Mouse (Mus musculus): ENCODE data around the gene Ccdc183.

The Ccdc183 gene

DNA sequence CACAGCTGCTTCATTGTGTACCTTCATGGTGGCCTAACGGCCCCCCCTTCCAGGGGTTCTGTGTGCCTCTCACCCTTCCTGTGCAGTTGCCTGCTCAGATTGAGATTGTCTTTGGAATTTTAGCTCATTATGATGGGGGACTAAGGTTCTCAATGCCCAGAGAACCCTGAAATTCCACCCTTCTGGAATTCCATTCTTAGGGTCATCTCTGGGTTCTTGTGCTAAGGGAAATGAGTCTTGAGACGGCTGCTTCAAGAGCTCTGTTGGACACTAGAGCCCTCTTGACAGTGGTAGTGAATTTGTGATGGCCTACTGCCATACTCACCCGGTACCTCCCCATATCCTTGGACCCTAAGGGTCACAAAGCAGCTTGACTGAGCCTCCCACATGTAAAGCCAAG, at the start of gene Ccdc183:
Gene Ccdc183 (minus strand): TSS at position 101 of the 400 bp plus-strand sequence.
- no peak for DNase-seq (ENCODE audit: low spot score in 2 of 2)

DNA sequence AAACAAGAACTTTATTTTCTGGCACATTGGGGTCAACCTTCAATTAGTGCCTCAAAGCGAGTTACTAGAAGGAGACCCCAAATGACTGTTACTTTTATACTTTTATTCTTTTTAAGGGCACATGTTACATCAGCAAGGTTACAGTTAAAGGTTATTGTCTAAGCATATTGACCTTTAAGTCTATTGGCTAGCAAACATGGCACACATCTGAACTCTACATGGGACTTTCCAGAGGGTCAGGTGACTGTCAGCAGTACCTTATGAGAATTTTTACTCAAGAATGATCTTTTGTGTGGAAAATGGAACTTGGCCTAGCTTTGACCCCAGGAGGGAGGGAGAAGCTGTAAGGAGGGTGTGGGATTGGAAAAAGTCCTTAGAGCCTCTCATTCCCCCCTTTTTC, 49.0 kb upstream of the Ccdc183 start:
- no peak for DNase-seq (ENCODE audit: low spot score in 2 of 2)

DNA sequence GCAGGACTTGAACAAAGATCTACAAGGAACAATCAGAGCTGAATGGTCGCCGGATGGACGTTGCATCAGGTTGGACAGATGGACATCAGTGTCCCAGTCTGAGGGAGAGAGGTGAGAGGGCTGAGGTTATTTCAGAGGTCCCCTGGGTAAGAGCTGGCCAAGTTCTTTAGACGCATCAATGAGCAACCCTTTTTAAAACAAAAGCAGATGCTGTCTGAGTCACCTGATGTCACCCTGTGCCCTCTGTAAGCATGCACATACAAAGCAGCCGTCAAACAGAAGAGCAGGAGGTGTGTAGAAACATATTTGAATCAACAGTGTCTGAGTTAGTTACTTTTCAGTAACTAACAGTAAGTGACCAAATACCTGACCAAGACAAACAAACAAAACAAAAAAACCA, 46.6 kb upstream of the Ccdc183 start:
- DNase-seq (ENCODE audit: low spot score in 2 of 2): no peak

DNA sequence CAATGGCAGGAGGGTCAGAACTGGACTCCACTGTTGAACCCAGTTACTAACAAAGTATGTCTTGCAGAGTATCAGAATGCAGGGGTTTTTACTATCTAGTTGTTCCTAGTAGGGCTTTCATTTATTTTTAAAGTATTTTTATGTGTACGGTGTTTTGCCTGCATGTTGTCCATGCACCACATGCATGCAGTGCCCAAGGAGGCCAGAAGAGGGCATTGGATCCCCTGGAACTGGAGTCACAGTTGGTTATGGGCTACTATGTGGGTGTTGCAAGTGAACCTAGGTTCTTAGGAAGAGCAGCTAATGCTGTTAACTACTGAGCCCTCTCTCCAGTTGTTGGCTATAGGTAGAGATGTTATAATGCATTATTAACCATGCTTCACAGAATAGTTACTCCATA, 46.0 kb upstream of the Ccdc183 start:
- DNase-seq (ENCODE audit: low spot score in 2 of 2): peak; percentile 30 to 71

DNA sequence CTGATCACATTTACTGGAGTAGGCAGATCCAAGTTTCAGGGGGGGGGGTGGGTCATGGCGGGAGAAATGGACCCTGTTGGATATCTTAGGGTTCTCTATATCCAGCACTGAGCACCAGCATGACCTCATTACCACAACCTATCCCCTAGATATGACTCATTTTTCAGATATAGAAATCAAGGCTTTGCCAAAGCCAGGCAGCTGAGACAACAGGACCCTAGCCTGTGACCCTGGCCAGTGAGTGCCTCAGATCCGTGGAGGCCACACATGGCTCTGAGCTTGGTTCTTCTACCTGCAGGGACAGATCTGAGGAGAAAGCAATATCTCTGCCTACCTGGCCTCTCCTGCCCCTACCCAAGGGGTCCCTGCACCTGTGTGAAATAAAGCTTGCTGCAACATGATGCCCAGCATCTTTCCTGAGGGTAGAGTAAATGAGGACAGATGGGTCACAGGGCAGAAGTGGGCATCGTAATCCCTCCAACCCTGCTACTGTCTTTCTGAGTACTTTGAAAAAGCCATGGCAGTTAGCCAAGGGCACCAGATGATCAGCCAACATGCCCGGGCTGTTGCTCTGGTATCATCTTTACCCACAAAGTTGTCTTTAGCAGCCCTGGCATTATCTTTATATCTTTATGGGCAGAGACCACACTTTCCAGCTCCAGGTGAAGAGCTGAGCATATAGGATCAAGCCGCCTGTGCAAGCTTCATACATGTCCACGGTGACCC, 43.9 kb upstream of the Ccdc183 start:
- no peak for DNase-seq (ENCODE audit: low spot score in 2 of 2)

DNA sequence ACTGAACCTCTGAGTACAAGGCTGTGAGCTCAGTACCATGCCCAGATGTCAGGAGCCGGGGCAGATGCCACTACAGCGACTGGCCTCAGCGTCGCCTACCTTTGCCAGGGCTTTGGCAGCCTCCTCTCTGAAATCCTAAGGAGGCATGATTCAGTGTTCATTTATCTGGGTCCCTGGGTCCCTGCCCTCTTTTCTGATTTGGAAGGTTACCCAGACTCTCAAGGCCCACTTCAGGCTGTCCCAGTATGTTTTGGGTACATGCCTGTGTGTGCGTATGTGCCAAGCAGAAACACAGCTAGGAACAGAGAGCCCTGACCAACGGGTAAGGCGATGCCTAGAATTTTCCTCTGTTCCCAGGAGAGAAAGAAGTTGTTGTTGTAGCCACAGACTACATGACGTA, 42.8 kb upstream of the Ccdc183 start:
- DNase-seq (ENCODE audit: low spot score in 2 of 2): no peak

DNA sequence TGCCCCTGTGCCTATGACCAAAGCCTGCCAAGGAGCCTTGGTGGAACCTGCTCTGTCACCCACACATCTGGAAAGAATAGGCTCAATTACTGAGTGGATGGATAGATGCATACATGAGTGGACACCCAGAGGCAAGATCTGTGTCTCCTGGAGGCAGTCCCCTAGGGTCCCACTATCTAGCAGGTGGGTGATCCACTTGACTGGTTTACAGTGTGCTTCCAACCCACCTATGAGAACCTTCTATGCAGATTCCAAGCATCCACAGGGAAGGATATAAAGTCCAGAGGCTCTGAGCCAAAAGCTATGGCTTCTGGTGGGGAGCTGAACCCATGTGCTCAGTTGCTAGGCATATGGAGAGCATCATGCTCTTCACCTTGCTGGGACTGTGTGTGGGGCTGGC, 40.2 kb upstream of the Ccdc183 start, which contains the start of gene Lcn5:
Gene Lcn5 (plus strand): TSS at position 301 of the 400 bp plus-strand sequence.
- no peak for DNase-seq (ENCODE audit: low spot score in 2 of 2)

DNA sequence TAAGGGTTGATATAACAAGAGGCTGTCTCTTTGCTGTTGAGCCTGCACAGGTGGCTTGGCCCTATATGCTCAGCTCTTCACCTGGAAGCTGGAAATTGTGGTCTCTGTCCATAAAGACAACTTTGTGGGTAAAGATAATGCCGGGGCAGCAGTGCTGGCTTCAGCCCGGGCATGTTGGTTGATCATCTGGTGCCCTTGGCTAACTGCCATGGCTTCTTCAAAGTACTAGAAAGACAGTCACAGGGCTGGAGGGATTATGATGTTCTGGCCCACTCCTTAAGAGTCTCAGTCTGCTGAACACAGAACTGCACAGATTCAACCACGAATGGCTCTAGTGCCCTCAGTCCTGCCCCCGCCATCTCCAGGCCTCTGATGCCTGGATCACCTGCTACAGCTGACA, 39.8 kb upstream of the Ccdc183 start:
- DNase-seq (ENCODE audit: low spot score in 2 of 2): no peak

DNA sequence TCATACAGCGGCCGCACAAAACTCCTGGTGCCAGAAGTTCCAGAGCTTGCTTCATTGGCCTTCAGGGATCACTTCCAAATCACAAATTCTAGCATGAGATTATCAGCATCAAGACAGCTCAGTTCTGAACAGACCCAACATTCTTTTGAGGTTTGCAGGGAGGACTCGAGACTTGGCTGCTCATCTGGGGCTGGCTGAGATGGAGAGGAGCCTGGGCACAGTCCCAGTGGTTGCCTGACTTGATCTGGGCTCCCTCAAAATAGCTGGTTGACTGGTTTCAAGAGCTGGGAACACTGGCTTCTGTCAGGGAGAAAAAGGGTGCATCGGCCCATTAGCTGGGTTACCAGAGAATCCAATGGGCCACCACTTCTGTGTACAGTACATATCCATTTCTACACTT, 39.2 kb upstream of the Ccdc183 start:
- DNase-seq (ENCODE audit: low spot score in 2 of 2): no peak

DNA sequence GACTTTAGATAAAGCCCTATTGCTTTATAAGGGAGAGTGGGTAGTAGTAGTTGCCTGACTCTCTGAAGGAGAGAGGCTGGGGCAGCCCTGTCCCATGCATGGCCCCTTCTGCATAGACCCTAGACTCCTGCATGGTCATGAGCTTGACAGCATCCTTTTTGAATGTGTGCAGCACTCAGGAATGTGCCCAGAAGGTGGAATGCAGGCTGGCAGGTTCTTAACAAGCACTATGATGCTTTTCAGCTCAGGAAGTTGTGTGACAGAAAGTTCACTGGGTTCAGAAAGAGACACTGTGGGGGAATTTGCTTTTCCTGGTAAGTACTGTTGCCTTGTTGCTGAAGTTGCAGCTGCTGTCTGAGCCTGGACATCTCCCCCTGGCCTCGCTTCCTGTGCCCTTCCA, 37.0 kb upstream of the Ccdc183 start:
- no peak for DNase-seq (ENCODE audit: low spot score in 2 of 2)

DNA sequence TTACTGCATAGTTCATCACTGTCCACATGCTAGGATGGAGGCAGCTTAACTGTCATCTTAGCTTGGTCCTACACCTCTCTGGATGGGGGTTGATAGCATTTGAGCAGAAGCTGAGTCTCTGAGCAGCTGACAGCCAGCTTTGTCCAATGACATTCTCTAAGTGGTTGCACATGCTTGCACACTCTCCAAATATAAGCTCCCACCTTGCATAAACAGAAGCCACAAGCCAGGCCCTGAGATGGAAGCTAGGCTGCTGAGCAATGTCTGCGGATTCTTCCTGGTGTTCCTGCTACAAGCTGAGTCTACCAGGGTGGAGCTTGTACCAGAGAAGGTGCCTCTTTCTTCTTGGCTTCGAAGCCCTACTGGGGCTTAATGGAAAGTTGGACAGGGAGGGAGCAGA, 35.4 kb upstream of the Ccdc183 start, which contains the start of gene Lcn8:
Gene Lcn8 (plus strand): TSS at position 219 of the 400 bp plus-strand sequence.
- DNase-seq (ENCODE audit: low spot score in 2 of 2): no peak

DNA sequence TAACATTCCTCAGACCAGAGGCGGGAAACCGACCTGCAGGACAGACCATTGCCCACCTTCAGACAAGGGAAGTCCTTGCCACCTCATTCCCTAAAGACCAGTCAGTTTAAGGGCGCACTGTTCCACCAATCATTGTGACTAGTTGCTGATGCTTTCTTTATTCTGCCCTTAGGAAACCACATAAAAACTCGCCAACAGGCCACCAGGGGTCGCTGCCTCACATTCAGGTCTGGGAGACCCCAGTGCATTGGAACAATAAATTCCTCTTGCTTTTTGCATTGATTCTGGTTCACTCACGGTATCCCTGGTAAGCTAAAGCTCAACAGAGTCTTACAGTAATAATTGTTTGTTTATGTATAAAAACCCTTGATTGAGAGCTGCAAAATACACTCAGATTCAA, 22.4 kb upstream of the Ccdc183 start:
- peak in 1 of 2 experiments; percentile 75 for DNase-seq (ENCODE audit: low spot score in 2 of 2)

DNA sequence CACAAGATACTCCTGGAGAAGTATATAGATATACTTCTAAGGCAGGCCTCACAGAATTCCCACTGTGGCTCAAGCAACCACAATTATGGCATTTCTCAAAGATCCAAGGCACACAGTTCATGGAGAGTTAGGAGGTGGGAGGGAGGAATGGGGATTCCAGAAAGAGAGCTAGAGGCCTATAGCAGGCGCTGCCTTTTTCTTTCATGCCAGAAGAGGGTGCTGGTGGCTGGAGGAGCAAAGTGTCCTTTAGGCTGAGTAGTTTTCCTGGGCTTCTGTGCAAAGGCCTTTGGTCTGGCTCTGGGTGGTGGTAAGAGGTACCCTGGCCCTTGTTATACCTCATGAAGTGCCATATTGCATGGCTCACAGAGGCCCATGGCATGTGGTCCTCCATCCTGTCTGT, 16.6 kb upstream of the Ccdc183 start:
- DNase-seq (ENCODE audit: low spot score in 2 of 2): no peak

DNA sequence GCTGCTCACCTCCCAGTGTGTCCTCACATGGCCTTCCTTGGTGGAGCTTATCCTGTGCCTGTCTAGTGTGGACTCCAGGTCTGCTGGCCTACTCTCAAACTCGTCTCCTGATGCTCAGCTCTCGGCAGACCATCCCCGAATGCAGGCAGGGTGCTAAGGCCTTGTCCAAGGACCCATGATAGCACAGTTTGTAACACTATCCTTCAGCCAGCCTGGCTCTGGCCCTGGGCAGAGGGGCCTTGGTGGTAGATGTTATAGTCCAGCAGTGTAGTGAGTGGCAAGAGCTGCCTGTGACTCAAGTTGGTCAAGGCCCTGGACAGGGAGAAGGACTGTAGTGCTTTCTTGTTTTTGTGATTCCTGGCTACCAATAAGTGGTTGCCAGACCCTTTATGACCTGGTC, 16.1 kb upstream of the Ccdc183 start:
- DNase-seq (ENCODE audit: low spot score in 2 of 2): no peak

DNA sequence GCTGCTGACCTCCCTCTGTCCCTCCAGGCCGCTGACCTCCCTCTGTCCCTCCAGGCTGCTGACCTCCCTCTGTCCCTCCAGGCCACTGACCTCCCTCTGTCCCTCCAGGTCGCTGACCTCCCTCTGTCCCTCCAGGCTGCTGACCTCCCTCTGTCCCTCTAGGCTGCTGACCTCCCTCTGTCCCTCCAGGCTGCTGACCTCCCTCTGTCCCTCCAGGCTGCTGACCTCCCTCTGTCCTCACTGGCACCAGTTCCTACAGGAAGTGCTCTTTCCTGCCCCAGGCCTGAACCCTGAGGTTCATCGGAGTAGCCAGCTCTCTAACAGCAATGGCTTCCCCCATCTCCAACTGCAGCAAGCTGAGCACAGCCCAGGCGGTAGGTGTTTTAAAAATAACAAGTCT, 11.3 kb upstream of the Ccdc183 start:
- no peak for DNase-seq (ENCODE audit: low spot score in 2 of 2)

DNA sequence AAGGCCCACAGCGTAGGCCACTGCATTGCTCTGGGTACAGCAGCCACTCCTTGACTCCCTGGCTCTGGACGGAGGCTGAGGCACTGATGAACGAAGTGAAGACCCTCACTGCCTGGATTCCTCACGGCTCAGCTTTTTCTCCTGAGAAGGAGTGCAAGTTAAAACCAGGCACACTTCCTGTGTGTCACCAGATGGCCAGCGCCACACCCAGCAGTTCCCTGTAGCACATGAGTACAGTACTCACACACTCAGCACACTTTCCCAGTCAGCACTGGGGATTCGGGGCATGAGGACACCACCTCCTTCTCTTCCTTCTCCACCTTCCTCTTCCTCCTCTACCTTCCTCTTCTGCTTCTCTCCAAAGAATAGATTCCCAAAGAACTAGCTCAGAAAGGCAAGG, 10.3 kb upstream of the Ccdc183 start, which contains the start of gene Fcna:
Gene Fcna (minus strand): TSS at position 220 of the 400 bp plus-strand sequence.
- DNase-seq (ENCODE audit: low spot score in 2 of 2): no peak

DNA sequence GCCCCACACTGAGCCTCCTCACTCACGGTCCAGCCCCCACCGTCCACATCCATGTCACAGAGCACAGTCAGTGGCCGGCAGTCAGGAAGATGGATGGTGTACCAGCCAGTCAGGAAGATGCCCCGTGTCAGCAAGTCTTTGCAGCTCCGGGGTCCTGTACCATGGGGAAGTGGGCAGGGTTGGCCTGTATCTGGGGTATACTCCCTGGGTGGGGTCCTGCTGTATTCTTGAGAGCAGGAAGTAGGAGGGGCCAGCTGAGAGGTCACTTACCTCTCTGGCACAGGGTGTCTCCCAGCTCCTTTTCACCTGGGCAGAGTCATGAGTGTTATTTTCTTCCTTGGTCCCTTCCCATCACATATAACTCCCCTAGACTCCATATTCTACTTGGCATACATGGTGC, 8.5 kb upstream of the Ccdc183 start:
- DNase-seq (ENCODE audit: low spot score in 2 of 2): no peak

DNA sequence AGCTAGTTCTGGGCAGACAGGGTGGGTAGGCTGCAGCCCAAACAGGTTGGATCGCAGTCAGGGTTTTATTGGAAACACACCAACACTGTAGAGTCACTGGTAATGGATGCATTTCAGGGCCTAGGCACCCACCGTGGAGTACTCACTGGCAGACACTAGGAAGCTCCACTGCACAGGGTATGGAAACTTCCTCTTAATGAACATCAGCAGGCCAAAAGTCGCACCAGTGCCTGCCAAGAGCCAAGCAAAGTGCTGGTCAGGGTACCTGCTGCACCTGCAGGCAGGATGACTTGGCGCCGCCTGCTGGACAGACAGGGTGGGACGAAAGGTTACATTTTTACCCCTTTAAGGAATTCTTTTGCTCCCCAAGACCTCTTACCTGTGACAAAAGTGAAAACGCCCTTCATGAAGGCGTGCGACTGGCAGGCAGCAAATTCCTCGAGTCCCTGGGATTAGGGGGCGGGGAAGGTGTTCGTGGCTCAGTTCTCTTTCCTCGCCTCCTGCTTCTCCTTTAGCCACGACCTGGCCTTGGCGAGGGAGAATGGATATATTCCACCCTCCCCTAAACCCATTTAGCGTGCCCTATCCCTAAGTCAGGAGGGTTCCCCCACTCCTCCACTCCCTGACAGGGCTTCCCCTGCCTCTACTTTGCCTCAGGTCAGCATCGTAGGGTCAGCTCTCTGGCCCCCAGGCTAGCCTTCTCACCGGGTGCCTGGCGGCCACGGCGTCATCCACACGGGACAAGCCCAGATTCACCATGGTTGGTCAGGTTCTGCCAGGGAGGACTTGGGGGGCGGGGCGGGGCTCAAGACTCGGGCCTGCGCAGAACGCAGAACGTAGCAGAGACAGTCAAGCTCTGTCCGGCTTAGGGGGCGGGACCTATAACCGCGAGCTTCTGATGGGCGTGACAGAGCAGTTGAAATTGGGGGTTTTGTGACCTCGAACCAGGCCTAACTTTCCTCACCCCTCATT, 4.0 kb upstream of the Ccdc183 start, which contains the start of gene Tmem141:
Gene Tmem141 (minus strand): TSS at position 777 of the 972 bp plus-strand sequence.
- DNase-seq (ENCODE audit: low spot score in 2 of 2): peak; percentile 69 to 86

DNA sequence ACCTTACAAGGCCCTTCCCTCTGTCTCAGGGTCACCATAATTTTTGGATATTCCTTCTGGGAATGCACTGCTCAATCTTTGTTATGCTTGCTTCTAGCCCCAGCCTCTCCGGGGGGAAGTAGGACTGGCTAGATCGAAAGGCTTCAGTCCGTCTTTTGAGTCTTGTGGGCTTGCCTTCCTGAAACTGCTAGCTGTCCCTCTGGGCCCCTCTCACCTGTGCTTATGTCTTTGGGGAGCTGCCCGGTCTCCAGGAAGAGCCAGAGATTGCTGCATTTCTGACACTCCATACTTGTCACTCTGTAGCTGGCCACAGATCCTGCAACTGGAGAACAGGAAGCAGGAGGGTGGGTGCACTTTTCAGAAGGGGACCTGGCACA, 3.4 kb upstream of the Ccdc183 start:
- no peak for DNase-seq (ENCODE audit: low spot score in 2 of 2)

DNA sequence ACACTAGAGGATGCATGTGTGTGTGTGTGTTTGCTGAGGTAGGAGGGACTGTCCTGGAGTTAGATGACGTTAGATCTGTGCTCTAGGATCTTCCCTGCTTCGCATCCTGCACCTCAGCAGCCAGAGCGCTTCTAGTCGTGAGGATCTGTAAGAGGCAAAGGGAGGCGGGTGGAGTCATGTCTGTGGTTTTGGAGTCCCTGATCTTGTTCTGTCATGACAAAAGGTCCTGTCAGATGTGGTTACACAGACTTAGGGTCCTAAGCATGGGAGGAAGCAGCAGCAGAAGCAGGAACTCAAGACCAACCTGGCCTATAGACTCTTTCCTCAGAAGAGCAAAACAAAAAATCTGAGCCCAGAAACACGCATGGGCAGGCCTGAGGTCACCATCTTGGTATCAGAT, 2.9 kb upstream of the Ccdc183 start:
- no peak for DNase-seq (ENCODE audit: low spot score in 2 of 2)

DNA sequence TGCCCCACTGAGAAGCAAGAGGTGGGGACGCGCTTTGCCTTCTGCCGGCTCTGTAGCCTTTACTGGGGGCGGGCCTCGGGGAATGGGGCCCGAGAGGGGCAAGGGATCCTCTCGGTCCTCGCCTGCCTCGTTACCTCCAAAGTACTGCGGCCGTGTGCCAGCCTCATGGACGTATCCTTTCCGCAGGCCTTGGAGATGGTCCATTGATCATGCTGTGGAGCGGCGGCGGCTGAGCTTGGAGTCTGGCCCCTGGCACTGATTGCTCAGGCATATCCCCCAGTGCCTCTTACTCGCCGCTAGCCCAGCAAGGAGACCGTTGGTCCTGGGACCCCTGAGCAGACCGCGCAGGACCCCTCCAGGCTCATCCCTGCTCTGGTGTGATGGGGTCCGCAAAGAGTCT, 1.1 kb downstream of the Ccdc183 start:
- no peak for DNase-seq (ENCODE audit: low spot score in 2 of 2)

DNA sequence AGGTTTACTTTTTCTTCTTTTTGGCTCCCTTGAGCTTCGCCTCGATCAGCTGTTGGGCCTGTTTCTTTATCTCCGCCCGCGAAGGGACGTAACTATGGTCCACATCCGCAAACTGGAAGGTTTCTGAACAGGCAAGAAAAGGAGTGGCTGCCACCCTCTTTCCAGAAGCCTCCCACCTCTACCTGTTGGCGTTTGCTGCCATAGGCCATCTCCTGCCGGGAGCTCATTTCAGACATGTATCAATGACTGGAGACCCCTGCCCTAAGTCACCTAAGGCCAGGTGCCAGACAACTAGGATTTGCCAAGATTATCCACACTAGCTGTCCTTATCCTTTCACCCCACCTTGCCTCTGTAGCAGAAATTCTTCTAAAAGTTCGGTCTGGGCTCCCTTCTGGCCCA, 8.8 kb downstream of the Ccdc183 start:
- DNase-seq (ENCODE audit: low spot score in 2 of 2): no peak

Measured in spleen, postnatal 4 days (tissue).